Mouse (Mus musculus): Measurements from ENCODE around the gene Ski.

DNA sequence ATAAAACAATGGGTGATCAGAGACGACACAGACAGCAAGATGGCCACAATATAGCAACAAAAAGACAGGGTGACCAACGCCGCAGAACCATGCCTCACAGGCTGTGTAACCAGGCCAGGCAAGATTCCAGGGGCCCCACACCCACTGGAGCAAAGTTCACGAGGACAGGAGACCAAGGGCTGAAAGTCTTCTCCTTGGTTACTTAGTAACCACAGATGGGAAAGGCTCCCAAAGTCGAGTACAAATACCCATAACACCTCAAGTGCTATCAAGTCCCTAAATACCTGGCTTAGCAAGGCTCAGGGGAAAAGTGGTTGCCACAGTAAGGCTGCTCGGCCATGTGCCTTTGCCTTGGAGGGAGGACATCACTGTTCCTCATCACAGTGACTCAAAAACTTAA is 16.5 kb downstream of the Ski start:
- TF ChIP-seq CTCF (IDR thresholded peaks at IDR 0.05; ENCODE audit: insufficient read depth, low read length), result no peak
- TF ChIP-seq POLR2A (IDR thresholded peaks at IDR 0.05; ENCODE audit: borderline replicate concordance, extremely low read depth, low read depth, low read length), result no peak

Measured in lung, adult 2 months (tissue).